Mouse (Mus musculus) heart, embryonic 16.5 days (tissue): ENCODE measurements at regions not wholly inside any gene's neighbourhood (a gene's known extent, or its start where the extent isn't known, plus 50 kb on each side); places are given as distances from the start of the nearest gene placed in this dataset.

Source experiments
- ATAC-seq: fragments of 200-750 bp; cut with Nextera tagmentation; replicated peaks from 2 replicates; pipeline ENCODE4 v1.8.0; 2017; ENCODE audit warnings: moderate number of reproducible peaks; ENCODE audit not compliant: insufficient read depth, low FRiP score; ENCODE audit errors: extremely low read depth
- H3K27ac ChIP-seq: fragments of 300-500 bp; sonication (generic); 2 replicates; pipeline ENCODE4 v1.5.1; 2014; ENCODE audit warnings: mild to moderate bottlenecking, low read length, control low read depth, moderate library complexity
- H3K27me3 ChIP-seq: fragments of 300-500 bp; sonication (generic); 2 replicates; pipeline ENCODE4 v1.6.1; 2014; ENCODE audit warnings: low read length, mixed read lengths; ENCODE audit not compliant: control insufficient read depth, insufficient read depth
- H3K36me3 ChIP-seq: fragments of 300-500 bp; sonication (generic); 2 replicates; pipeline ENCODE4 v1.6.1; 2014; ENCODE audit not compliant: control insufficient read depth, insufficient read depth
- H3K4me1 ChIP-seq: fragments of 300-500 bp; sonication (generic); 2 replicates; pipeline ENCODE4 v1.6.1; 2014; ENCODE audit warnings: low read length, mixed read lengths; ENCODE audit not compliant: control insufficient read depth, insufficient read depth
- H3K4me2 ChIP-seq: fragments of 300-500 bp; sonication (generic); 2 replicates; pipeline ENCODE4 v1.6.1; 2014; ENCODE audit warnings: low read depth, mild to moderate bottlenecking, control low read depth, low read length
- H3K4me3 ChIP-seq: fragments of 300-500 bp; sonication (generic); 2 replicates; pipeline ENCODE4 v1.5.1; 2014; ENCODE audit warnings: mild to moderate bottlenecking, control low read depth, low read length
- H3K9ac ChIP-seq: fragments of 300-500 bp; sonication (generic); 2 replicates; pipeline ENCODE4 v1.6.1; 2014; ENCODE audit warnings: low read length, control low read depth
- H3K9me3 ChIP-seq: fragments of 300-500 bp; sonication (generic); replicated peaks from 2 replicates; pipeline ENCODE4 v1.6.1; 2016; ENCODE audit warnings: low read length; ENCODE audit not compliant: control insufficient read depth
- WGBS: fragments of 180-500 bp; shearing (Covaris S2); extraction: QIAGEN DNeasy Blood & Tissue Kit; methylation state at CpG from one replicate; pipeline ENCODE4 v1.1.7; 2014; 5-methylcytosine and 5-hydroxymethylcytosine counted together

DNA sequence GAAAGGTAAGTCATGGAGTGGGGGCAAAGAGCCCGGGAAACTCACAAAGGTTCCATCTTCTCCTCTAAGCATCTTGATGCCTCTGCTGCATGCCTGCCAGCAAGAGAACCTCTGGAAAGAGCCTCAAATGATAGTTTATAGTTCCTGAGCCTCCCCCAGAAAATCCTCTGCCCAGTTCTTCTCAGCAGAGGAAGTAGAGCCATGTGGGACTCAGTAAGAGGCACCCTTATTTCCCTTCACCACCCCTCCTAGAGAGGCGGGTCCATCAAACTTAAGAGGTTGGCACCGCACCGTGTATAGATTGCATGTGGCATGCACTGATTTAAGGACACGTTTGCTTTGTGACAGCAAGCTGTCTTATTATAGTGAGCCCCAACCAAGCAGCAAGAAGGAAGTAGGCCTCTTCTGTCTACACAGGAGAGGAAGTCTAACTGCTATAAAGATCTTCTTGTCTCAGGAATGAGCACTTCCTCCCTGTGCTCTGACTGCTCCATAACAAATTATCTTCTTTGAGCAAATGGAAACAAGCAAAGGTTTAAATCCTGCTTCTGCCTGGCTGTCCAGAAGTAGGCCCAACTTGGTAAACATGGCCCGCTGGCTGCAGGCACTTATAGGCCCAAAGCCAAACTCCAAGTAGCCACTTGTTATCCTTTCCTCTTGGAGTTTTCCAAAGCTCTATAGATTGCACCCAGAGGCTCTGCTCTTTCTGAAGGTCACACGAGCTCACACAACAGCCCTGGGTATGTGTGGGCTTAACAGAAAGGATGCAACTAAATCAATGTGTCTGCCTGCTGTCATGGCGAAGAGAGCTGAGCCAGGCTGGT lies 69.6 kb upstream of the Zfp703 start:
- Histone ChIP-seq H3K27me3 (no peaks in the 10 kb centered on the region), H3K9ac (no peak overlapping the region), H3K27ac (no peak overlapping the region), H3K36me3 (no peaks in the 10 kb centered on the region), H3K9me3 (no peaks in the 10 kb centered on the region), H3K4me1 (peaks cover 4% of the 10 kb centered on the region; the same call in 1 of the 2 replicates), H3K4me2 (no peak overlapping the region), H3K4me3 (no peak overlapping the region)
- WGBS: 62% methylated on average over 8 of the region's 8 CpGs
- ATAC-seq: no peak

DNA sequence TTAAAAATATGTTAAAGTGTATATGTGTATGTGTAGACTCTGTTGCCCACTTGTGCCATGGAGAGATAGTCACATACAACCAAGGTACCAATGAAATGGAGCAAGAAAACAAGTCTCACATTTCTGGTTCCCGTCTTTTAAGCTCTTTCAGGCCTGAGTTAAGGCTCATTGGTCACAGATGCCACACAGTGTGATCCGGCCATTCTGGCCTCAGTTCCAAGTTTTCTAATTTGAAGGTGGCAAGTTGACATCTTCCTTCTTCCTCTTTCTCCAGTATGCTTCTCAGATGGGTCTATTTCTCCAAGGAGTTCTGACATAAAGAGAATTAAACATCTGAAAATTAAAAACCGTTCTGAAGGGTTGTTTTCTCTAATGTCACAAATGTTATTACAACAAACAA lies 66.9 kb upstream of the Zfp703 start:
- H3K4me3 ChIP-seq: no peak overlapping the region
- 84% methylated on average over 3 of the region's 3 CpGs for WGBS
- ATAC-seq: no peak

DNA sequence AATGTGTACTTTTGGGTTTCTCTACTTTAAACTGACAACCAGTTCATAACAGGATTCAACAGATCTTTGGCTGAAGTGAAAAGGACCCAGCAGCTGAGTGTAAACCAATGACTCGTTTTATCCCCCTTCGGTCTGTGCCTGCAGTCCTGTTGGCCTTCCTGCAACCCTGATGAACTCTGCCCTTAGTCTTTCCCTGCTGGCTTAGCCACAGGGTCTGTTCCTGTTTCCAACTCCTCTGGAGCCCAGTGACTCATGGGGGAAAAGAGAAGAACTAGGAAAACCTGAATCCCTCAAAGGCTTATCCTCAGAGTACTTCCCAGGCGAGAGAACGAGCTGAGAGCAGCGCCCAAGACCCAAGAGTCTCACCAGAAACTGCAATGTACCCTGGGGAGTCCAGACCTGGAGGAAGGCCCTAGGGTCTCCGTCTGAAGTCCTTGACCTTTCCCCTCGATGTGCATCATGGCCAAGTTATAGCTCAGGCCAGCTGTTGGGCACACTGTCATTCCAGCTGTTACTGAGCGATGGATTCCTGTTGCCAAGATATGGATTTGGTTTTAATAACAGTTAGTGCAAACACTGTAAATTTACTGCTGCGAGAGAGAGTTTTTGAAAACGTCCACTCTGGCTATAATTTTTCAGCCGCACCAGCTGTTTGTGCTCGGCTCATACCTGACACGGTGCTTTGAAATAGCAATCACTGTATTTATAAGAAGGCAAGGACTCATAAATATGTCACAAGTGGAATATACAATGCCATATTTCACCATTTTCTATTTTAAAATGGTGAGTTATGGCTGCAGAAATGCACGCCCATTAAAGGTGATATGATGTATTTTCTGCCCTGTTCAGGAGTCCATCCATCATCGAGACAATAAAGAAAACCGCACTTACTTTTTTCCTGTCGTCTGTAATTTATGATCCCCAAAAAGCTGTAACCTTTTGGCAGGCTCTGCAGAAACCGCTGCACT lies 63.3 kb upstream of the Zfp703 start:
- H3K9me3 ChIP-seq: no peaks in the 10 kb centered on the region
- H3K27me3 ChIP-seq: no peaks in the 10 kb centered on the region
- H3K36me3 ChIP-seq: no peaks in the 10 kb centered on the region
- no peaks in the 10 kb centered on the region for H3K4me1 ChIP-seq
- no peak for ATAC-seq
- no peak overlapping the region for H3K4me3 ChIP-seq
- H3K4me2 ChIP-seq: no peak overlapping the region
- H3K9ac ChIP-seq: no peak overlapping the region
- H3K27ac ChIP-seq: no peak overlapping the region
- 70% methylated on average over 18 of the region's 18 CpGs for WGBS

More for the DNA sequence above, 66.9 kb upstream of the Zfp703 start:
- no peak overlapping the region for H3K4me2 ChIP-seq
- peaks cover 4% of the 10 kb centered on the region; the same call in 1 of the 2 replicates for H3K4me1 ChIP-seq
- no peaks in the 10 kb centered on the region for H3K9me3 ChIP-seq
- H3K27ac ChIP-seq: no peak overlapping the region
- no peaks in the 10 kb centered on the region for H3K36me3 ChIP-seq
- H3K9ac ChIP-seq: no peak overlapping the region
- no peaks in the 10 kb centered on the region for H3K27me3 ChIP-seq

DNA sequence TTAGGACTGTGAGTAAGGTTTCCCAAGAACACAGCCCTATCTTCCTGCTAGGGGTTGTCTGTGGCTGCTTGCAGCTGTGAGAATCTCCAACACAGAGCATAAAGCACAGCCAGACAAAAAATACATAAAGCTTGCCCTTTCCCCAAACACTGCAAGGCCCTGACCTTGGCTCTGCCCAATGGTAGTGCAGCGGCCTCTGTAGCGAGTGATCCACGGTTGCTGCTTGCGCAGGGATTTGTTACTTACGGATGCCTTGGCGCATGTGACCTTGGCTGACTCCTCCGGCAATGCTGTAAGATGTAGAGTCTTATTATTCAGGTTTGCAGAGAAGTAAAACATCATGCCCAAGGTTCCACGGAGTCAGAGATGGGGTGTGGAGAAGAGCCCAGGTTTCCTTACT lies 61.4 kb upstream of the Zfp703 start:
- H3K4me2 ChIP-seq: no peak overlapping the region
- H3K27ac ChIP-seq: no peak overlapping the region
- no peak overlapping the region for H3K9ac ChIP-seq
- no peaks in the 10 kb centered on the region for H3K27me3 ChIP-seq
- H3K4me3 ChIP-seq: no peak overlapping the region
- no peaks in the 10 kb centered on the region for H3K9me3 ChIP-seq
- WGBS: 89% methylated on average over 8 of the region's 8 CpGs
- no peak for ATAC-seq
- H3K36me3 ChIP-seq: no peaks in the 10 kb centered on the region
- H3K4me1 ChIP-seq: no peaks in the 10 kb centered on the region

DNA sequence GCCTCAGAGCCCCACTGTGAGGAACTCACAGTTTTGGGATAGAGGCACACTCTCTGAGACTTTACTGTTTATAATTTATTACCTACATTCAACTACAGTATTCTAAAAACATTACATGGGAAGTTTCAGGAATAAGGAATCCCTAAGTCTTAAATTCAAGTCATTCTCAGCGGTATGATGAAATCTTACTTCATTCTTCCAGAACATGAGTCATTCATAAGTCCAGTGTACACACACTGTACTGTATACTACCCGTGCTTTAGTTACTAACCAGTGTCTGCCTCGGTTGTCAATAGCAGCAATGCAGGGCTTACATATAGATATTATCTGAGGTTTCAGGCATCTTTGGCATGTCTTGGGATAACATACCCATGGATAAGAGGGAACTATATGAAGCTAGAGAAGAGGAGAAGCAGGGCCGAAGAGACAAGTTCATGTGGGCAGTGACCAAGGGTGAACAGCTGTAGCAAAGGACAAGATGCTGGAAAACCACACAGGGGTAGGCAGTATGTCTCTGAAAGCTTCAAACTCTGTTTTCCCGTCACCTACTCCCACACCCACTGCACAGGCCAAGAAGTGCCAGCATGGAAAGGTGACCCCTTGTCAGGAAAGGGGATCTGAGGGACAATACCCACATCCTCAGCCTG lies 55.5 kb upstream of the Zfp703 start:
- ATAC-seq: no peak
- Histone ChIP-seq H3K9me3 (no peaks in the 10 kb centered on the region), H3K27ac (no peak overlapping the region), H3K9ac (no peak overlapping the region), H3K4me3 (no peak overlapping the region), H3K4me2 (no peak overlapping the region), H3K36me3 (no peaks in the 10 kb centered on the region), H3K4me1 (peaks cover 8% of the 10 kb centered on the region), H3K27me3 (no peaks in the 10 kb centered on the region)
- WGBS: 77% methylated on average over 5 of the region's 5 CpGs

DNA sequence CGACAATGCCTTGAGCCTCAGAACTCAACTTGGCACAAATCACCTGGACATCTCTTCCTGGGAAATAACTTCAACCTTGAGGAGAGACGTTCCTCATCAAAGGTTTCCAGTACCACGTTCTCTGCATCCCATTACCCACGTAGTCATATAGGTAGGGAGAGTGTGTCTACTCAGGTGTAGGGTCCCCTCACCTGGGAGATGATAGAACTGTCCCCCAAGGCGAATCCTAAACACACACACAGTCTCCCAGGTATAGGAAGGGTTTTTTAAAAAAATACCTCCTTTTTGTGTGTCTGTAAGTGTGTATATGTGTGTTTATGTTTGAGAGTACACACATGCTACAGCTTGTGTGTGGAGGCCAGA lies 55.0 kb upstream of the Zfp703 start:
- WGBS: 86% methylated on average over 5 of the region's 5 CpGs
- H3K9me3 ChIP-seq: no peaks in the 10 kb centered on the region
- ATAC-seq: no peak
- H3K4me3 ChIP-seq: no peak overlapping the region
- no peak overlapping the region for H3K27ac ChIP-seq
- H3K9ac ChIP-seq: no peak overlapping the region
- H3K36me3 ChIP-seq: no peaks in the 10 kb centered on the region
- H3K4me1 ChIP-seq: peaks cover 8% of the 10 kb centered on the region
- no peak overlapping the region for H3K4me2 ChIP-seq
- H3K27me3 ChIP-seq: no peaks in the 10 kb centered on the region

DNA sequence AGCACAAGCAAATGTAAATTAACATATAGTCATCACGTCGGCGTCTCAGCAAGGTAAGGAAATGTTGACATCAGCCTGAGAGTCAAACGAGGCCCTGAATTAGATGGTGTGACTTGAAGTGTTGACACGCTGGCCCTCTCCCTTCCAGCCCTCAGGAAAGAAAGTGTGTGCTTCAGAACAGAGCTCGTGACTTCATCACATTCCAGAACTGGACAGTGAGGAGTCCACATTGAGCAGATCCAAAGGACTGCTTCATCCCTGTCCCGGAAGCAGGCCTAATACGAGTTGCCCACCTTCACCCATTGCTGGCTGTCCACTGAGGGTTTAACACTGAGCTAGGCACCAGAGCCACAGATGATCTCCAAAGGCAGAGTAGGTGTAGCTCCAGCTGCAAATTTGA lies 54.0 kb upstream of the Zfp703 start:
- WGBS: 34% methylated on average over 8 of the region's 8 CpGs
- peak; percentile 85 for ATAC-seq

More for the DNA sequence above, 54.0 kb upstream of the Zfp703 start:
- no peak overlapping the region for H3K4me3 ChIP-seq
- H3K4me1 ChIP-seq: peaks cover 8% of the 10 kb centered on the region
- peak overlapping the region; percentile 42; the same call in 1 of the 2 replicates for H3K27ac ChIP-seq
- peak overlapping the region; percentile 26; the same call in 1 of the 2 replicates for H3K4me2 ChIP-seq
- no peak overlapping the region for H3K9ac ChIP-seq
- H3K36me3 ChIP-seq: no peaks in the 10 kb centered on the region
- no peaks in the 10 kb centered on the region for H3K27me3 ChIP-seq
- no peaks in the 10 kb centered on the region for H3K9me3 ChIP-seq
